ENCODE assay signal across 2 mouse cellular contexts in the genomic region with DNA sequence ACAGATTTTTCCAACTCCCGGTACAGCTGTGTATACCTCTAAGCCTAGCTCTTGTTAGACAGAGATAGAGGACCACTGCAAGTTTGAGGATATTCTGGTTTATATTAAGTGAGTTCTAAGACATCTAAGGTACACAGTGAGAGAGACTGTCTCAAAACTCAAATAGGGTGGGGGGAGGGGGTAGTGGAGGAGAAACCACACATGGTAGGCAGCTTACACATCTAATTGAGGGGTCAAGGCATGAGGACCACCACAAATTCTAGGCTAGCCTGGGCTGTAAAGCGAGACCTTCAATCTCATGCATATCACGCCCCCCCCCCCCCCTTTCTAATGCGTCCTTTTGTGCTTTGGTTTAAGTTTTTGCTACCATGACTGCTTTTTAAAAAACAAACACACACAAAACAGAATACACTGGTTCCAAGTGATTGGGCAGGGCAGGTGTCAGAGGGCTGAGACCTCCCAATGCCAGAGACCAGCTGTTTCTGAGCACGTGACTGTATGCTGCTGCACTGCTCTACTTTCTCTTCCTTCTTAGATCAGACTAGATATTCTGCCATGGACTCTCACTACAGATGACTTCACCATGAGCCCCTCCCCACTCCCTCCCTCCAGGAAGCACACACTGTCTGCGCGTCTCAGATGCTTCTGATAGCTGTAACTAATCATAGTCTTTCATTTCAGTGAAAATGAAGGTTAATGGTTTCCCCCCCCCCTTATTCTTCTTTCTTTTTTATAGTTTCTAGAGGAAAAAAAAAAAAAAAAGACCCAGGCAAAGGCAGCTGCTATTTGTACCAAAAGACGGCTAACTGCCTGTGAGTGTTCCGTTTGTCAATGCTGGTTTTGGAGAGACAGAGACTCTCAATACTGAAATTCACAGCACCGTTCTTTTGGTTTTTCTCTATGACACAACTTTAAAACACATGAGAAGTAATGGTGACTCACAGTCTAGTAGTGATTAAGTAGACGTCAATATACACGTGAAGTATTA.
TF ChIP-seq lines count a peak whose summit lies in the region.

No protein-coding gene starts in this region.

TF ChIP-seq in MEL, 35 proteins besides CTCF, POLR2A, EP300 and RAD21 (continued from another document):
- TF ChIP-seq MAX (IDR thresholded peaks at IDR 0.05; ENCODE audit: low read length), result peak; percentile 91
- TF ChIP-seq MAZ (IDR thresholded peaks at IDR 0.05; ENCODE audit: low read depth, low read length), result peak; percentile 74
- peak; percentile 57 for TF ChIP-seq ZNF384 (IDR thresholded peaks at IDR 0.05; ENCODE audit: low read depth, low read length)
- TF ChIP-seq SMC3 (IDR thresholded peaks at IDR 0.05; ENCODE audit: low read depth, low read length), result no peak
- no peak for TF ChIP-seq POLR2AphosphoS5 (IDR thresholded peaks at IDR 0.05; ENCODE audit: borderline replicate concordance, low read depth, low read length)
- TF ChIP-seq ZC3H11A (IDR thresholded peaks at IDR 0.05; ENCODE audit: low read depth, low read length), result no peak
- TF ChIP-seq TAL1 (IDR thresholded peaks at IDR 0.05; ENCODE audit: low read length), result no peak
- no peak for TF ChIP-seq TBP (IDR thresholded peaks at IDR 0.05; ENCODE audit: low read depth, low read length)
- no peak for TF ChIP-seq UBTF (IDR thresholded peaks at IDR 0.05; ENCODE audit: borderline replicate concordance, insufficient read depth, low read depth, low read length)
- peak; percentile 40 to 66; a peak in 3 of 4 replicates for TF ChIP-seq USF2 (IDR thresholded peaks at IDR 0.05; ENCODE audit: borderline replicate concordance in 1 of 2, insufficient read depth in 1 of 2, low read depth in 1 of 2, low read length in 2 of 2)
- no peak for TF ChIP-seq NRF1 (IDR thresholded peaks at IDR 0.05; ENCODE audit: insufficient read depth, low read depth, low read length, poor library complexity, severe bottlenecking)
- no peak for TF ChIP-seq CHD1 (IDR thresholded peaks at IDR 0.05; ENCODE audit: low read depth, low read length)
- TF ChIP-seq BHLHE40 (IDR thresholded peaks at IDR 0.05; ENCODE audit: borderline replicate concordance, low read depth, low read length), result peak; percentile 90
- peak; percentile 70; the same call in 1 of the 2 replicates for TF ChIP-seq MYC (IDR thresholded peaks at IDR 0.05; ENCODE audit: low read depth, low read length)
- no peak for TF ChIP-seq MAFK (IDR thresholded peaks at IDR 0.05; ENCODE audit: borderline replicate concordance, low read depth, low read length)
- no peak for TF ChIP-seq GABPA (IDR thresholded peaks at IDR 0.05; ENCODE audit: low read depth, low read length)
- TF ChIP-seq ZMIZ1 (IDR thresholded peaks at IDR 0.05; ENCODE audit: low read depth, low read length), result no peak
- TF ChIP-seq MYB (IDR thresholded peaks at IDR 0.05; ENCODE audit: low read depth, low read length), result no peak
- no peak for TF ChIP-seq JUND (IDR thresholded peaks at IDR 0.05; ENCODE audit: low read depth, low read length)
- no peak for TF ChIP-seq KAT2A (conservative IDR thresholded peaks at IDR 0.05; ENCODE audit: low read depth, low read length)
- TF ChIP-seq GATA1 (IDR thresholded peaks at IDR 0.05; ENCODE audit: low read depth, low read length), result peak; percentile 41

TF ChIP-seq in myocyte, 11 proteins besides CTCF, POLR2A, EP300 and RAD21 (continued from another document):
- no peak for TF ChIP-seq MAX (IDR thresholded peaks at IDR 0.05; ENCODE audit: low read depth)
TF ChIP-seq in myocyte: peak in this region for 5.
